Mouse (Mus musculus): ENCODE data around the gene Efnb2. TPM values are rescaled to one million over a fixed set of nuclear protein-coding genes. Genes with fewer than 3 reads are reported as not detected.

Efnb2 gene
- 2.4 and 3.1 TPM in 2 replicates for polyA plus RNA-seq (2015; fragmentation: Nextera tagmentation; extraction: Ambion mirVana)

GRCm38 (mm10) chr8:8661103-8661758, at the start of gene Efnb2:
Efnb2 (minus strand) TSS chr8:8661242.

GRCm38 (mm10) chr8:8690146-8691092, 29.4 kb upstream of the Efnb2 start, which contains the start of gene Arglu1:
Arglu1 (minus strand) TSS chr8:8690521.

Other genes with a start within 250 kb of the Efnb2 start
- 98.3 and 111 TPM in 2 replicates for gene Arglu1, start 29.3 kb upstream of the Efnb2 start, polyA plus RNA-seq (2015; fragmentation: Nextera tagmentation; extraction: Ambion mirVana)

All from spleen, postnatal 0 days (tissue).